Mouse (Mus musculus) neural tube, embryonic 13.5 days (tissue): ENCODE measurements around the gene Ccdc9. TPM values are rescaled to one million over a fixed set of nuclear protein-coding genes. Genes with fewer than 3 reads are reported as not detected.

Source experiments
- ATAC-seq: fragments of 200-750 bp; cut with Nextera tagmentation; 2 replicates; pipeline ENCODE4 v1.8.0; 2017; ENCODE audit warnings: low read depth, mild to moderate bottlenecking, moderate TSS enrichment, moderate library complexity
- H3K27ac ChIP-seq: fragments of 300-500 bp; sonication (generic); replicated peaks from 2 replicates; pipeline ENCODE4 v1.5.1; 2015; ENCODE audit warnings: moderate library complexity, mild to moderate bottlenecking, inconsistent platforms
- H3K27me3 ChIP-seq: fragments of 300-500 bp; sonication (generic); 2 replicates; pipeline ENCODE4 v1.6.1; 2015; ENCODE audit warnings: mild to moderate bottlenecking, inconsistent platforms
- H3K36me3 ChIP-seq: fragments of 300-500 bp; sonication (generic); 2 replicates; pipeline ENCODE4 v1.6.1; 2015; ENCODE audit warnings: mild to moderate bottlenecking, inconsistent platforms
- H3K4me1 ChIP-seq: fragments of 300-500 bp; sonication (generic); replicated peaks from 2 replicates; pipeline ENCODE4 v1.6.1; 2015; ENCODE audit warnings: inconsistent platforms
- H3K4me2 ChIP-seq: fragments of 300-500 bp; sonication (generic); 2 replicates; pipeline ENCODE4 v1.6.1; 2015; ENCODE audit warnings: inconsistent platforms, mild to moderate bottlenecking, moderate library complexity
- H3K4me3 ChIP-seq: fragments of 300-500 bp; sonication (generic); 2 replicates; pipeline ENCODE4 v1.5.1; 2015; ENCODE audit warnings: mild to moderate bottlenecking, inconsistent platforms
- H3K9ac ChIP-seq: fragments of 300-500 bp; sonication (generic); 2 replicates; pipeline ENCODE4 v1.6.1; 2015; ENCODE audit warnings: moderate library complexity, mild to moderate bottlenecking, inconsistent platforms
- H3K9me3 ChIP-seq: fragments of 300-500 bp; sonication (generic); 2 replicates; pipeline ENCODE4 v1.6.1; 2016; ENCODE audit warnings: inconsistent platforms
- WGBS: fragments of 180-500 bp; shearing (Covaris S2); methylation state at CpG from one replicate; pipeline ENCODE4 v1.1.7; 2015; 5-methylcytosine and 5-hydroxymethylcytosine counted together
- polyA plus RNA-seq: library from polyadenylated mRNA; unstranded; fragments of >200 nt; fragmentation: Nextera tagmentation; extraction: Ambion mirVana; gene quantifications from 2 replicates; pipeline ENCODE4 v1.2.1, GENCODE M21; 2015

Gene Ccdc9
- 31.2 and 35.4 TPM in 2 replicates for polyA plus RNA-seq

DNA sequence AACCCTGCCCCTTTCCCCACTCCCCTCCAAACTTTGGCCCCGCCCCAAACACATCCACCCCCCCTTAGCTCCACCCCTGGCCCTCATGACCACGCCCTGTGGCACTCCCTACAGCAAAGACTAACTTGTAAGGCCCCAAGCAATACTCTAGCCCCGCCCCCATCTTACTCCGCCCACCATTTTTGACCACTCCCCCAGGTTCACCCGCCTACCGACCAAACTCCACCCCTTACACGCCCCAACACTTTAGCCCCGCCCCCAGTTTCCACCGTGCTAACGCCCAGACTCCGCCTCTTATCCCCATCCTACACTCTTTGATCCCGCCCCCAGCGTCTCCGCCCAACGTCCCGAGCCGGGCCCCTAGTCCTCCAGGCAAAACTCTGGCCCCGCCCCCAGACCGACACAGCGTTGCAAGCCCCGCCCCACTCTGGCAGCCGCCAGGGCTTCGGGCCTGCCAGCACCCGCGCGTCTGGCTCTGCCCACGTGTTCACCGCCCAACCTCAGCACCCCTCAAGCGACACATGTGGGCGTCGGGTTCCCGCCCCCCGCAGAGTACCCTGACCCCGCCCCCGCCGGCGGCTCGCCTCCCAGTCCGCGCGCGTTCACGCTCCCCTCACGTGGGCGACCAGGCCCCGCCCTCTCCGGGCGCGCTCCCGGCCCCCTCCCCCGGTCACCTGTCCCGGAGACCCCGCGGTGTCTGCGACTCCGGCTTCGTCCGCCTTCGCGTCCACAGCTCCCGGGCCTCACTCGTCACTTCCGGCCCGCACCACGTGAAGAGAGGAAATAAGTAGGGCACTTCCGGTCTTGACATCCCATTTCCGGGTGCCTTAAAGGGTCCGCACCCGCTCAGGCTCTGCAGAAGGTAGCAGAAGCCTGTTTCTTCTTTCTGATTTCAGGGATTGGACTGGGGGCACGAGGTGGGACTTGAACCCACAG, at the start of gene Ccdc9:
TSS of gene Ccdc9 (minus strand) at position 770 of the 936 bp plus-strand sequence.
- Histone ChIP-seq H3K27ac (peak within 1 kb of the TSS; percentile 91), H3K4me3 (peak within 1 kb of the TSS; percentile 58), H3K9ac (peak within 1 kb of the TSS; percentile 70), H3K4me2 (peak within 1 kb of the TSS; percentile 55), H3K4me1 (peaks cover 14% of the 10 kb centered on the region), H3K9me3 (no peaks in the 10 kb centered on the region), H3K27me3 (no peaks in the 10 kb centered on the region), H3K36me3 (peaks cover 29% of the 10 kb centered on the region)
- ATAC-seq = peak; percentile 95
- under 1% methylated on average over 70 of the region's 70 CpGs for WGBS

DNA sequence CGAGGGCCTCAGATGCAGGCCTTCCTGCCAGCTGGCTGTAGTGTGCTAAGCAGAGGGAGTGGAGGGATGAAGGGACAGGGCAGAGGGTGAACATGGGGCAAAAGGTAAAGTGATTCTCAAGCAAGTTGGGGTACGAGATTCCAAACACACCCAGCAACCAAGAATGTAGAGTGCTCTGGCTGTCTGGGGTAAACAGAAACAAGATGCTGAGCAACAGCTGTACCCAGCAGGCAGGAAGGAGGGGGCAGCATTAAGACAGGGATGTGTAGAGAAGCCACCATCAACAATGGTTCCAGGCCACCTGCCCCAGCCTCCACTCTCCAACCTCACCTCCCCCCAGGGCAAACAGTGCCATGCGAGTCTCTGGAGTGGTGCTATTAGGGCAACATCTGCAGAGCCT, 42.6 kb upstream of the Ccdc9 start:
- no peaks in the 10 kb centered on the region for H3K9me3 ChIP-seq
- H3K4me3 ChIP-seq = no peak overlapping the region
- H3K9ac ChIP-seq = no peak overlapping the region
- no peaks in the 10 kb centered on the region for H3K27me3 ChIP-seq
- H3K36me3 ChIP-seq = peaks cover 65% of the 10 kb centered on the region
- no peak overlapping the region for H3K4me2 ChIP-seq
- WGBS = 87% methylated on average over 3 of the region's 3 CpGs
- peaks cover 4% of the 10 kb centered on the region for H3K4me1 ChIP-seq
- H3K27ac ChIP-seq = no peak overlapping the region
- no peak for ATAC-seq

DNA sequence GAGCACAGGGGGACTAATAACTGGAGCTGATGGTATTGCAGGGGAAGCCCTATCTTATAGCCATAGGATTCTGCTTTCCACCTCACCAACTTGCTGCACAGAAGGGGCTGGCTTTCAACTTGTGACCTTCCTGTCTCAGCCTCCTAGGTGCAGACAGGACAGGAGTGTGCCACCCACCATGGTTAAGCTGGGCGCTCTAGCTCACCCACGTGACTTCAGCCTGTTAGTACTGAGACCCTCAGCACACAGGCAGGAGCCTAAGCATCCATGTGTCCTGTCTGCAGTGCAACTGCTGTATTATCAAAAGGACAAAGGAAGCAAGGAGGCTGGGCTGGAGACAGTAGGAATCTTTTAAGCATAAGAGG, 40.0 kb upstream of the Ccdc9 start:
- ATAC-seq = peak; percentile 26; the same call in 1 of the 2 replicates
- Histone ChIP-seq H3K36me3 (peaks cover 43% of the 10 kb centered on the region), H3K4me3 (no peak overlapping the region), H3K9ac (no peak overlapping the region), H3K4me1 (peaks cover 4% of the 10 kb centered on the region), H3K9me3 (no peaks in the 10 kb centered on the region), H3K27ac (no peak overlapping the region), H3K27me3 (no peaks in the 10 kb centered on the region), H3K4me2 (no peak overlapping the region)
- WGBS = 92% methylated on average over 2 of the region's 2 CpGs

DNA sequence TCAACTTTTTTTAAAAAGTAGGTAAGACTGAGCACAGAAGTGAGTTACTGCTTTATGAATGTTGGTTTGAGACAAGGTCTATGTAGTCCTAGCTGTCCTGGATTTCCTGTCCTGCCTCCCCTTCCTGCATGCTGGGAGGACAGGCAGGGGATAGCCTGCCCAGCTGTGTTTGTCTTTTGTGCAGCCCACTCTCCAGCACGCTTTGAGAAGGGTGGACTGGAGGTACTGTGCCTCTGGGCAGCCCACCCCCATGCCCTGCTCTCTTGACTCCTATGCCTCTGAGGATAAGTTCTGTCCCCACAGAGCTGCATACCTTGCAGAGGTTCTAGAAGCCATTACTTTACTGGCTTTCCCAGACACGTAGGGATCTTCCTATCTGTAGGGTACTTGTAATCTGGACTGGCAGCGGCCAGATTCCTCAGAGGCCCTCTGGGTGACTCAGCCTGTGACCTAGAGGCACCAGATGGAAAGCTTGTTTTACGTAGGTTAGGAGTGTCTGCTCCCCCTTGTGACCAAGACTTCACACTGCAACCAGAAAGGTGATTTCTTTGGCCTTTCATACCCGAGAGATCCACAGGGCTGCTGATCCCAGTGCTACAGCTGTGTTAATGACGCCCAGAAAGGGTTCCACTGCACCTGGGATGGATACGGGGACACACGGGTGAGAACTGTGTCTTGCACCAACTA, 39.5 kb upstream of the Ccdc9 start:
- Histone ChIP-seq H3K27ac (no peak overlapping the region), H3K36me3 (peaks cover 40% of the 10 kb centered on the region), H3K27me3 (no peaks in the 10 kb centered on the region), H3K9ac (no peak overlapping the region), H3K4me3 (no peak overlapping the region), H3K4me1 (peaks cover 4% of the 10 kb centered on the region), H3K9me3 (no peaks in the 10 kb centered on the region), H3K4me2 (no peak overlapping the region)
- peak; percentile 55; the same call in 1 of the 2 replicates for ATAC-seq
- 31% methylated on average over 8 of the region's 8 CpGs for WGBS

DNA sequence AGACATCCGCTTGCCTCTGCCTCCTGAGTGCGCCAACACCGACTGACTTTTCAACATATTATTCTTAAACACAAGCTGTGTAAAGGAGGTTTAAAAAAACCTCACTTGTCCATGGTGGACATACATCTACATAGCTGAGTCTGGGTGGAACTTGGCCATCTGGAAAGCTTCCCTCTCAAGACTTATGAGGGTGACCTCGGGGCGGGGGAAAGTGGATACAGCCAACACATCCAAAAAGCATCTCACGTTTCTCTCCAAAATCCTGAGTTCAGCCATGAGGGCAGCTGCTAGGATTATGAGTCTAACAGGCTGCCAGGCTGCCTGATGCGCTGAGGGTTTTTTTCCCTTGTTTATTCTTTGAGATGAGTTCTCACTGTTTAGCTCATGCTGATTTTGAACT, 38.1 kb upstream of the Ccdc9 start:
- H3K4me2 ChIP-seq = no peak overlapping the region
- H3K4me1 ChIP-seq = peaks cover 4% of the 10 kb centered on the region
- H3K36me3 ChIP-seq = peaks cover 26% of the 10 kb centered on the region
- H3K27me3 ChIP-seq = no peaks in the 10 kb centered on the region
- WGBS = 93% methylated on average over 7 of the region's 7 CpGs
- H3K9ac ChIP-seq = no peak overlapping the region
- ATAC-seq = no peak
- no peaks in the 10 kb centered on the region for H3K9me3 ChIP-seq
- H3K27ac ChIP-seq = no peak overlapping the region
- H3K4me3 ChIP-seq = no peak overlapping the region

DNA sequence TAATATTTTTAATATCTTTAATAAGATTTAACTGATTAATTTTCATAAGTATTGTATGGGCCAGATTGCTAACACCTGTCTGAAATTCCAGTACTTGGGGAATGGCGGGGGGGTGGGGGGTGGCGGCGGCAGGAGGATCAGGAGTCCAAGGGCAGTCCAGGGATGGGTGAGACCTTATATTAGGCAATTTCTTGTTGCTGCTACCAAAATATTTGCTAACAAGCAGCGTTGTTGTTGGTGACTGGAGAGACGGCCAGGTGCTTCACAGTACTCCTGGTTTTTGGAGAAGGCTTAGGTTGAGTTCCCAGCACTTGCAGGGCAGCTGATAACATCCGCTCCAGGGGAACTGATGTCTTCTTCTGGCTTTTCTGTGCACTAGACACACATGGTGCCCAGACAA, 33.9 kb upstream of the Ccdc9 start:
- 91% methylated on average over 6 of the region's 6 CpGs for WGBS
- peaks cover 14% of the 10 kb centered on the region for H3K36me3 ChIP-seq
- ATAC-seq = no peak

DNA sequence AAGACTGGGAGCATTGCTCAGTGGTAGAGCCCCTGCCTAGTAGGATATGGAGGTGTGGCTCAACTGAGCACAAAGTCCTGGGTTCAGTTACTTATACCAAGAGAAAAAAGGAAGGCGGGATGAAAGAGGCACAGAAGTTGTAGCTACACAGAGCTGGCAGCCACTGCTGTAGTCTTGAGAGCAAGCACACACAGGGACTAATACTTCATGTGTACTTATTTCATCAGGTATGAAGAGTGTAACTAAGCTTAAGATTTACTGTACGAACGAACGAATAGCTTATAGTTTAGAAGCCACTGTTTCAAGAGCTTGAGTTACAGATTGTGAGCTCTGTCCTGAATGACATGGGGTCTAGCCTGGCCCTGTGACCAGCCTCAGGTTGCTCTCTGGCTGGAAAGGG, 32.6 kb upstream of the Ccdc9 start:
- no peaks in the 10 kb centered on the region for H3K9me3 ChIP-seq
- no peak overlapping the region for H3K4me2 ChIP-seq
- H3K27me3 ChIP-seq = no peaks in the 10 kb centered on the region
- H3K9ac ChIP-seq = no peak overlapping the region
- WGBS = 95% methylated on average over 4 of the region's 4 CpGs
- H3K4me3 ChIP-seq = no peak overlapping the region
- H3K36me3 ChIP-seq = peaks cover 14% of the 10 kb centered on the region
- H3K4me1 ChIP-seq = peaks cover 7% of the 10 kb centered on the region
- no peak for ATAC-seq
- no peak overlapping the region for H3K27ac ChIP-seq

More for the DNA sequence above, 33.9 kb upstream of the Ccdc9 start:
- H3K4me3 ChIP-seq = no peak overlapping the region
- H3K9ac ChIP-seq = no peak overlapping the region
- H3K27ac ChIP-seq = no peak overlapping the region
- H3K9me3 ChIP-seq = no peaks in the 10 kb centered on the region
- H3K4me2 ChIP-seq = no peak overlapping the region
- H3K4me1 ChIP-seq = no peaks in the 10 kb centered on the region
- no peaks in the 10 kb centered on the region for H3K27me3 ChIP-seq

DNA sequence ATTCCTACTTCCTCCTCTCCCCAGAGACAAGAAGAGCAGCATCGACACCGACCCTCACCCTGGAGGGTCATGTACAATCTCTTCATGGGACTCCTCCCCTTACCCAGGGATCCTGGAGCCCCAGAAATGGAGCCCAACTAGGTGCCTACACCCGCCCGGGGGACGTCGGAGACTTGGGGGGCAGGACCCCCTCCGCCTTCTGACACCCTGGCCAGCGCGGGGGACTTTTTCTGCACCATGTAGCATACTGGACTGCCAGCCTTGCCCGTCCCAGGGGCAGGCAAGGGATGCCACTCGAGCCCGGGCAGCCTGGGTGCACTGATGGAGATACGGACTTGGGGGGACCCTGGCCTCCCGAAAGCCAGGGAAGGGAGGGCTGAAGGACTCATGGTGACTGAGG, 30.5 kb upstream of the Ccdc9 start:
- peaks cover 26% of the 10 kb centered on the region for H3K4me1 ChIP-seq
- H3K9ac ChIP-seq = no peak overlapping the region
- H3K9me3 ChIP-seq = no peaks in the 10 kb centered on the region
- H3K4me3 ChIP-seq = no peak overlapping the region
- H3K27ac ChIP-seq = no peak overlapping the region
- 81% methylated on average over 14 of the region's 14 CpGs for WGBS
- H3K27me3 ChIP-seq = no peaks in the 10 kb centered on the region
- H3K36me3 ChIP-seq = peaks cover 14% of the 10 kb centered on the region
- no peak overlapping the region for H3K4me2 ChIP-seq
- ATAC-seq = no peak

DNA sequence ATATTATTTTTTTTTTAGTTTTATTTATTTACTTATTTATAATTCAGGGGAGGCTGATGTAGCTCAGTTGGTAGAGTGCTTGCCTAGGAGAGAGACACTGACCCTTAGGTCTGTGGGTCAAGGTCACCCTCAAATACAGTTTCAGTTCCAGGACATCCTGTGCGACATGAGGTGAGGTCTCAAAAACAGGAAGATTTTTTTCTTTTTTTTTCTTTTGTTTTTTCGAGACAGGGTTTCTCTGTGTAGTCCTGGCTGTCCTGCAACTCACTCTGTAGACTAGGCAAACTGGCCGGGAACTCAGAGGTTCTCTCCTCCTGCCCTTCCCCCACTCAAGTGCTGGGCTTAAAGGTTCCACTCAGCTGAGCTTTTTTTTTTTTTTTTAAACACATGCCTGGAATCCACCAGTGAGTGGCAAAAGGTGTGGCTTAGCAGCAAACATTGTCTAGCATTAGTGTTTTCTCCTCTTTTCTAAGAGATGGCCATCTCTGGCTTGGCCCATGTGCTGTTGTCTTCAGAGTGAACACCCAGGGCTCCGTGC, 28.7 kb upstream of the Ccdc9 start:
- H3K4me3 ChIP-seq = no peak overlapping the region
- H3K9ac ChIP-seq = no peak overlapping the region
- no peak overlapping the region for H3K27ac ChIP-seq
- no peaks in the 10 kb centered on the region for H3K27me3 ChIP-seq
- H3K4me2 ChIP-seq = no peak overlapping the region
- 68% methylated on average over 4 of the region's 4 CpGs for WGBS
- no peak for ATAC-seq
- peaks cover 44% of the 10 kb centered on the region for H3K4me1 ChIP-seq
- H3K9me3 ChIP-seq = no peaks in the 10 kb centered on the region
- peaks cover 14% of the 10 kb centered on the region for H3K36me3 ChIP-seq

DNA sequence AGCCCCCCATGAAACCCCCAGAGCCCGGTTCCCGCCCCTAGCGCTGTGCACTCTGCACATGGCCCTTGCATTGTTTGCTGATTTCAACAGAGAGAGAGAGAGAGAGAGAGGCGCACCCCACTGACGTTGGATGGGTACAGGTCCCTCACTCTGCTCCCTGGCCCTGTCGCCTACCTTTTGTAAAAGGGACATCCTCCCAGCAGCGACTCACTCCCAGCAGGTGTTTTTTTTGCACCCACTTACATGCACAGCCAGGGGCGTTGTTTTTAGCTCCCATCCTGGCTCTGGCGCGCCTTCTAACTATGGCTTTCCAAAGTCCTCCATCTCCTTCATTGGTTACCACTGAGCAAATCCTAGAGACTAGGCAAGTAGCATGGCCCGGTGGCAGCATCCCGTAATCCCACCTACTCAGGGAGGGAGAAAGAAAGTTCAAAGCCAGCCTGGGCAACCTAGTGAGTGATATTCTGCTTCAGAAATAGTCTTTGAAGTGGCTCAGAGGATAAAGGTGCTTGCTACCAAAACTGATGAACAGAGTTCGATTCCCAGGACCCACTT, 27.7 kb upstream of the Ccdc9 start:
- peak overlapping the region; percentile 69 for H3K4me3 ChIP-seq
- no peaks in the 10 kb centered on the region for H3K27me3 ChIP-seq
- H3K9ac ChIP-seq = peak overlapping the region; percentile 93
- peaks cover 14% of the 10 kb centered on the region for H3K36me3 ChIP-seq
- H3K27ac ChIP-seq = peak overlapping the region; percentile 97
- H3K4me2 ChIP-seq = peak overlapping the region; percentile 96
- 10% methylated on average over 13 of the region's 13 CpGs for WGBS
- H3K4me1 ChIP-seq = peaks cover 54% of the 10 kb centered on the region
- ATAC-seq = peak; percentile 9
- H3K9me3 ChIP-seq = no peaks in the 10 kb centered on the region

DNA sequence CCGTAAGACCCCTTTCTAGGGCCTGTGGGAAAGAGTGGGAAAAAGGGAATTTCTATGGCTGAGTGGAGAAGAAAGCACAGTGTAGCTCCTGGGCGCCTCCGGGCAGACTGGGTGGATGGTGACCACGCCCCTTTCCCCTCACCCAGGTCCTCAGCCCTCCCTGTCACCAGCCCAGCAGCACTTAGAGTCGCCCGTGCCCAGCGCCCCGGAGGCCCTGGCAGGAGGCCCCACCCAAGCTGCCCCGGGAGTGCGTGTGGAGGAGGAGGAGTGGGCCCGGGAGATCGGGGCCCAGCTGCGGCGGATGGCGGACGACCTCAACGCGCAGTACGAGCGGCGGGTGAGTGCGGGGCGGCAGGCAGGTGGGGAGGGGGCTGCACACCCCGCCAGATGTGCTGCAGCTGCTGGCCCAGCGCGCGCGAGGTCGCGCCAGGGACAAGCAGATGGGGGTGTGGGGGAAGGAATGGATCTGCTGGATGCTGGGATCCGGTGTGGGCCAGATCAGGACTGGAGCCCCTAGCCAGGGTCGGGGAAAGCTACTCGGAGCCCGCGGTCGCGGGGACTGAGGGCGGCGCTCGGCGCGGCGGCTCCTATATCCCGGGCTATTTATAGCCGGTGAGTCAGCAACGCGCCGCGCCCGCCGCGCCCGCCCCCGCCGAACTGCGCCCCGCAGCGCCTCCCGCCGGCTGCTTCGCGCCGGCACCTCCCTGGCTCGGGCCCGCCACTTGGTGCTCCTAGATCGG, 27.1 kb upstream of the Ccdc9 start:
- peak overlapping the region; percentile 93 for H3K9ac ChIP-seq
- peaks cover 14% of the 10 kb centered on the region for H3K36me3 ChIP-seq
- peak overlapping the region; percentile 97 for H3K27ac ChIP-seq
- H3K4me3 ChIP-seq = peak overlapping the region; percentile 69
- peak; percentile 60 for ATAC-seq
- peaks cover 60% of the 10 kb centered on the region for H3K4me1 ChIP-seq
- peak overlapping the region; percentile 96 for H3K4me2 ChIP-seq
- no peaks in the 10 kb centered on the region for H3K27me3 ChIP-seq
- H3K9me3 ChIP-seq = no peaks in the 10 kb centered on the region
- WGBS = under 1% methylated on average over 54 of the region's 66 CpGs
